Mouse (Mus musculus) testis, postnatal 10 days (tissue): ENCODE measurements around the gene Ets1.

ENCODE experiments used
- DNase-seq: peaks from one replicate; pipeline ENCODE4 v3.0.0; 2021; ENCODE audit warnings: low spot score

Gene Ets1

GRCm38 (mm10) chr9:32635627-32636385 is at the start of gene Ets1:
TSS of gene Ets1 (plus strand) at chr9:32636221.
- no peak for DNase-seq

- peak; percentile 90 for DNase-seq
These were observed 46.1 kb upstream of the Ets1 start for GRCm38 (mm10) chr9:32589900-32590299.

GRCm38 (mm10) chr9:32590571-32590970 is 45.5 kb upstream of the Ets1 start:
- DNase-seq, result no peak

GRCm38 (mm10) chr9:32591732-32592582 is 44.1 kb upstream of the Ets1 start:
- DNase-seq, result peak; percentile 62

GRCm38 (mm10) chr9:32592583-32592890 is 43.5 kb upstream of the Ets1 start:
- peak; percentile 64 for DNase-seq

- no peak for DNase-seq
These were observed 42.2 kb upstream of the Ets1 start for GRCm38 (mm10) chr9:32593816-32594215.

- no peak for DNase-seq
These were observed 41.7 kb upstream of the Ets1 start for GRCm38 (mm10) chr9:32594346-32594745.

- no peak for DNase-seq
These were observed 40.8 kb upstream of the Ets1 start for GRCm38 (mm10) chr9:32595076-32595820.

GRCm38 (mm10) chr9:32596366-32596765 is 39.7 kb upstream of the Ets1 start:
- DNase-seq, result no peak

- DNase-seq, result no peak
These were observed 34.1 kb upstream of the Ets1 start for GRCm38 (mm10) chr9:32601953-32602352.

- no peak for DNase-seq
These were observed 32.9 kb upstream of the Ets1 start for GRCm38 (mm10) chr9:32603097-32603496.

- no peak for DNase-seq
These were observed 28.8 kb upstream of the Ets1 start for GRCm38 (mm10) chr9:32607218-32607617.

- DNase-seq, result no peak
These were observed 27.0 kb upstream of the Ets1 start for GRCm38 (mm10) chr9:32608831-32609610.

GRCm38 (mm10) chr9:32610218-32610617 is 25.8 kb upstream of the Ets1 start:
- no peak for DNase-seq

GRCm38 (mm10) chr9:32610631-32611030 is 25.4 kb upstream of the Ets1 start:
- DNase-seq, result no peak

GRCm38 (mm10) chr9:32611340-32611739 is 24.7 kb upstream of the Ets1 start:
- no peak for DNase-seq

GRCm38 (mm10) chr9:32612426-32612825 is 23.6 kb upstream of the Ets1 start:
- no peak for DNase-seq

- DNase-seq, result no peak
These were observed 23.1 kb upstream of the Ets1 start for GRCm38 (mm10) chr9:32612861-32613421.

GRCm38 (mm10) chr9:32614191-32614590 is 21.8 kb upstream of the Ets1 start:
- DNase-seq, result no peak

- DNase-seq, result no peak
These were observed 20.6 kb upstream of the Ets1 start for GRCm38 (mm10) chr9:32615461-32615860.

- no peak for DNase-seq
These were observed 20.0 kb upstream of the Ets1 start for GRCm38 (mm10) chr9:32615986-32616385.
